Mouse (Mus musculus): ENCODE measurements around the gene Lamc3.

DNA sequence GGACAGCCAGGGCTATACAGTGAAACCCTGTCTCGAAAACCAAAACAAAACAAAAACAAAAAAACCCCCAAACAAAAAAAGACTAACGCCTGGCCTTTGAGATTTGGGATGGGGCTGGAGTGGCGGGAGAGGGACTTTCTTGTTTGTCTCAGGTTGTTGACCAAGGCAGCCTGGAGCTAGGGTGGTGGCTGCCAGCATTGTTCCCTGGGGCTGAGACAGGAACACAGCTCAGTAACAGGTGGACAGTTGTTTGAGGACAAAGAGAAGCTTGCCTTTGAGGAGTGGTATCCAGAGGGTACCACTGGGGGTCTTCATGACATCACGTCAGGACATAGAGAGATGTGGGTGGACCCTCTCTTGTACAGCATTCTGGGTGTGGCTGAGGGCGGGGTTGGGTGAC is 68.6 kb downstream of the Lamc3 start:
- no peak for TF ChIP-seq POLR2A (IDR thresholded peaks at IDR 0.05; ENCODE audit: low read depth, low read length)
- TF ChIP-seq CTCF (conservative IDR thresholded peaks at IDR 0.05; ENCODE audit: insufficient read depth, insufficient read length, low read depth, low read length), result no peak
